Mouse (Mus musculus): Measurements from ENCODE around the gene Vmn2r58.
"Not testable (repeated sequence)": the region's sequence is repeated elsewhere in the genome, so short reads cannot be mapped to it uniquely, and the experiment has no call there.

The Vmn2r58 gene

GRCm38 (mm10) chr7:41872612-41873011 is at the start of gene Vmn2r58:
Vmn2r58 (minus strand) TSS chr7:41872712.
- DNase-seq (ENCODE audit: low read depth, low spot score), result not testable (repeated sequence)

Measured in WW6 (cell line).